Mouse (Mus musculus) MEL (cell line): Measurements from ENCODE around the gene Fam185a. TPM values are rescaled to one million over a fixed set of nuclear protein-coding genes. Genes with fewer than 3 reads are reported as not detected.

Experiments
- DNase-seq: peaks from one replicate; pipeline ENCODE4 v3.0.0; 2011; ENCODE audit warnings: low read depth, low spot score
- H3K27ac ChIP-seq: 2 replicates; pipeline ENCODE4 v1.5.1; 2012; ENCODE audit warnings: low read depth, mild to moderate bottlenecking, control low read depth, low read length, moderate library complexity; ENCODE audit not compliant: control insufficient read depth
- H3K27me3 ChIP-seq, 2 experiments: fragments of 150-350 bp in 1 of 2; sonication (generic) in 1 of 2; 2 replicates each; pipeline ENCODE4 v1.6.1; 2012; ENCODE audit warnings: low read length in 2 of 2, mild to moderate bottlenecking in 2 of 2, improper control_type of control experiment in 1 of 2, moderate library complexity in 1 of 2; ENCODE audit not compliant: insufficient read depth in 2 of 2, control insufficient read depth in 1 of 2
- H3K36me3 ChIP-seq, 2 experiments: 2 replicates each; pipeline ENCODE4 v1.6.1; 2012 to 2014; ENCODE audit warnings: low read length in 2 of 2, improper control_type of control experiment in 1 of 2, inconsistent platforms in 1 of 2, mild to moderate bottlenecking in 1 of 2; ENCODE audit not compliant: insufficient read depth in 2 of 2, control insufficient read depth in 1 of 2
- H3K4me1 ChIP-seq, 2 experiments: fragments of 150-350 bp in 1 of 2; sonication (generic) in 1 of 2; 2 replicates each; pipeline ENCODE4 v1.6.1; 2012; ENCODE audit warnings: low read length in 2 of 2, improper control_type of control experiment in 1 of 2, mild to moderate bottlenecking in 1 of 2; ENCODE audit not compliant: insufficient read depth in 2 of 2, control insufficient read depth in 1 of 2
- H3K4me3 ChIP-seq, 2 experiments: fragments of 150-350 bp in 1 of 2; sonication (generic) in 1 of 2; 2 replicates each; pipeline ENCODE4 v1.5.1; 2012; ENCODE audit warnings: low read depth in 2 of 2, low read length in 2 of 2, mild to moderate bottlenecking in 2 of 2, moderate library complexity in 2 of 2, control low read depth in 1 of 2, improper control_type of control experiment in 1 of 2; ENCODE audit not compliant: control insufficient read depth in 1 of 2, insufficient read depth in 1 of 2
- H3K79me2 ChIP-seq: 2 replicates; pipeline ENCODE4 v1.6.1; 2012; ENCODE audit warnings: mild to moderate bottlenecking, low read length, moderate library complexity; ENCODE audit not compliant: control insufficient read depth, poor library complexity, insufficient read depth
- H3K9ac ChIP-seq: 2 replicates; pipeline ENCODE4 v1.6.1; 2012; ENCODE audit warnings: low read depth, mild to moderate bottlenecking, control low read depth, low read length, moderate library complexity; ENCODE audit not compliant: control insufficient read depth, poor library complexity, severe bottlenecking
- H3K9me3 ChIP-seq: fragments of 150-350 bp; sonication (generic); replicated peaks from 2 replicates; pipeline ENCODE4 v1.6.1; 2012; ENCODE audit warnings: mild to moderate bottlenecking, low read length, improper control_type of control experiment, moderate library complexity; ENCODE audit not compliant: insufficient read depth
- BHLHE40 ChIP-seq: IDR thresholded peaks from 2 replicates; pipeline ENCODE4 v1.6.1; 2012; ENCODE audit warnings: low read depth, mild to moderate bottlenecking, inconsistent platforms, low read length, improper control_type of control experiment, borderline replicate concordance
- CHD1 ChIP-seq: IDR thresholded peaks from 2 replicates; pipeline ENCODE4 v1.6.1; 2012; ENCODE audit warnings: low read depth, mild to moderate bottlenecking, inconsistent platforms, low read length, improper control_type of control experiment
- CHD2 ChIP-seq: IDR thresholded peaks from 2 replicates; pipeline ENCODE4 v1.6.1; 2011; ENCODE audit warnings: low read length, improper control_type of control experiment
- CTCF ChIP-seq, 3 experiments: IDR thresholded peaks in 2 of 3; conservative IDR thresholded peaks in 1 of 3; 2 replicates each; pipeline ENCODE4 v1.5.1; 2011 to 2012; ENCODE audit warnings: low read length in 3 of 3, low read depth in 2 of 3, mild to moderate bottlenecking in 2 of 3, improper control_type of control experiment in 1 of 3, inconsistent platforms in 1 of 3, mixed read lengths in 1 of 3, moderate library complexity in 1 of 3; ENCODE audit not compliant: control insufficient read depth in 1 of 3, insufficient read depth in 1 of 3, poor library complexity in 1 of 3, severe bottlenecking in 1 of 3
- E2F4 ChIP-seq: IDR thresholded peaks from 2 replicates; pipeline ENCODE4 v1.6.1; 2011; ENCODE audit warnings: low read depth, low read length, improper control_type of control experiment, borderline replicate concordance
- ELF1 ChIP-seq: IDR thresholded peaks from 2 replicates; pipeline ENCODE4 v1.6.1; 2014; ENCODE audit warnings: low read depth, mild to moderate bottlenecking, inconsistent platforms, low read length, improper control_type of control experiment, moderate library complexity
- EP300 ChIP-seq, 2 experiments: IDR thresholded peaks; 2 replicates each; pipeline ENCODE4 v1.6.1; 2011; ENCODE audit warnings: improper control_type of control experiment in 2 of 2, low read length in 2 of 2, low read depth in 1 of 2, mild to moderate bottlenecking in 1 of 2
- GABPA ChIP-seq: IDR thresholded peaks from 2 replicates; pipeline ENCODE4 v1.6.1; 2012; ENCODE audit warnings: low read depth, mild to moderate bottlenecking, inconsistent platforms, low read length, improper control_type of control experiment, moderate library complexity
- GATA1 ChIP-seq: IDR thresholded peaks from 2 replicates; pipeline ENCODE4 v1.6.1; 2011; ENCODE audit warnings: low read depth, low read length, improper control_type of control experiment
- HCFC1 ChIP-seq: IDR thresholded peaks from 2 replicates; pipeline ENCODE4 v1.6.1; 2012; ENCODE audit warnings: low read depth, mild to moderate bottlenecking, inconsistent platforms, low read length, improper control_type of control experiment, moderate library complexity
- JUND ChIP-seq: IDR thresholded peaks from 2 replicates; pipeline ENCODE4 v1.6.1; 2011; ENCODE audit warnings: low read depth, mild to moderate bottlenecking, improper control_type of control experiment, low read length
- KAT2A ChIP-seq: conservative IDR thresholded peaks from 2 replicates; pipeline ENCODE4 v1.6.1; 2012; ENCODE audit warnings: low read depth, low read length, improper control_type of control experiment, inconsistent platforms
- MAFK ChIP-seq: IDR thresholded peaks from 2 replicates; pipeline ENCODE4 v1.6.1; 2011; ENCODE audit warnings: low read depth, mild to moderate bottlenecking, low read length, improper control_type of control experiment, borderline replicate concordance
- MAX ChIP-seq: IDR thresholded peaks from 2 replicates; pipeline ENCODE4 v1.6.1; 2011; ENCODE audit warnings: low read length, improper control_type of control experiment
- MEF2A ChIP-seq: IDR thresholded peaks from 2 replicates; pipeline ENCODE4 v1.6.1; 2014; ENCODE audit warnings: low read depth, mild to moderate bottlenecking, inconsistent platforms, low read length, improper control_type of control experiment; ENCODE audit not compliant: poor library complexity, insufficient replicate concordance, severe bottlenecking; ENCODE audit errors: extremely low read depth
- MXI1 ChIP-seq: IDR thresholded peaks from 2 replicates; pipeline ENCODE4 v1.6.1; 2011; ENCODE audit warnings: mild to moderate bottlenecking, low read depth, low read length, improper control_type of control experiment
- MYB ChIP-seq: IDR thresholded peaks from 2 replicates; pipeline ENCODE4 v1.6.1; 2011; ENCODE audit warnings: mild to moderate bottlenecking, low read depth, low read length, improper control_type of control experiment
- MYC ChIP-seq: IDR thresholded peaks from 2 replicates; pipeline ENCODE4 v1.6.1; 2011; ENCODE audit warnings: low read depth, mild to moderate bottlenecking, low read length, improper control_type of control experiment, moderate library complexity
- NELFE ChIP-seq: IDR thresholded peaks from 2 replicates; pipeline ENCODE4 v1.6.1; 2011; ENCODE audit warnings: low read depth, low read length, improper control_type of control experiment
- NRF1 ChIP-seq: IDR thresholded peaks from 2 replicates; pipeline ENCODE4 v1.6.1; 2014; ENCODE audit warnings: low read depth, mild to moderate bottlenecking, inconsistent platforms, low read length, improper control_type of control experiment, moderate library complexity; ENCODE audit not compliant: poor library complexity, insufficient read depth, severe bottlenecking
- POLR2AphosphoS5 ChIP-seq: IDR thresholded peaks from 2 replicates; pipeline ENCODE4 v1.6.1; 2012; ENCODE audit warnings: low read depth, borderline replicate concordance, mild to moderate bottlenecking, inconsistent platforms, low read length, moderate library complexity, mixed read lengths
- RAD21 ChIP-seq: IDR thresholded peaks from 2 replicates; pipeline ENCODE4 v1.6.1; 2011; ENCODE audit warnings: mild to moderate bottlenecking, low read depth, low read length, improper control_type of control experiment
- SIN3A ChIP-seq: IDR thresholded peaks from 2 replicates; pipeline ENCODE4 v1.6.1; 2012; ENCODE audit warnings: low read length, improper control_type of control experiment, inconsistent platforms
- TAL1 ChIP-seq: IDR thresholded peaks from 2 replicates; pipeline ENCODE4 v1.6.1; 2012; ENCODE audit warnings: mild to moderate bottlenecking, inconsistent platforms, low read length, moderate library complexity, mixed read lengths
- USF2 ChIP-seq, 2 experiments: IDR thresholded peaks; 2 replicates each; pipeline ENCODE4 v1.6.1; 2011 to 2012; ENCODE audit warnings: improper control_type of control experiment in 2 of 2, low read length in 2 of 2, borderline replicate concordance in 1 of 2, inconsistent platforms in 1 of 2, low read depth in 1 of 2, mild to moderate bottlenecking in 1 of 2; ENCODE audit not compliant: insufficient read depth in 1 of 2
- ZKSCAN1 ChIP-seq: IDR thresholded peaks from 2 replicates; pipeline ENCODE4 v1.6.1; 2012; ENCODE audit warnings: low read depth, mild to moderate bottlenecking, inconsistent platforms, low read length, improper control_type of control experiment, moderate library complexity
- ZMIZ1 ChIP-seq: IDR thresholded peaks from 2 replicates; pipeline ENCODE4 v1.6.1; 2012; ENCODE audit warnings: low read depth, mild to moderate bottlenecking, inconsistent platforms, low read length, improper control_type of control experiment, moderate library complexity
- ZNF384 ChIP-seq: IDR thresholded peaks from 2 replicates; pipeline ENCODE4 v1.6.1; 2012; ENCODE audit warnings: low read depth, mild to moderate bottlenecking, inconsistent platforms, low read length, improper control_type of control experiment
- polyA plus RNA-seq, 2 experiments: library from polyadenylated mRNA; stranded (reverse) in 1 of 2; unstranded in 1 of 2; fragments of >175 nt in 1 of 2; fragments of >200 nt in 1 of 2; gene quantifications; 2 replicates each; pipeline versions ENCODE4 v1.2.1 to v1.2.4; 2012; ENCODE audit warnings: low replicate concordance in 2 of 2, low read depth in 1 of 2; ENCODE audit not compliant: insufficient read length in 2 of 2, insufficient read depth in 1 of 2, missing spikeins in 1 of 2
- total RNA-seq: library from RNA; depleted of rRNA; stranded (reverse); fragments of 300-350 nt; gene quantifications from 2 replicates; pipeline ENCODE4 v1.2.3, GENCODE M21; 2012

Gene Fam185a
- total and polyA plus RNA-seq, 3 experiments = 20.2 to 28.3 TPM; not detected in 1

GRCm38 (mm10) chr5:21526835-21527485 is 102.2 kb downstream of the Fam185a start:
- Histone ChIP-seq H3K9ac (no peak overlapping the region), H3K4me1 (peaks cover 5 to 19% of the 10 kb centered on the region in 2 experiments; a peak in 3 of 4 replicates), H3K27ac (peak overlapping the region; percentile 15), H3K9me3 (no peaks in the 10 kb centered on the region), H3K79me2 (no peaks in the 10 kb centered on the region), H3K4me3 (no peak overlapping the region), H3K36me3 (peaks cover 0 to 11% of the 10 kb centered on the region in 2 experiments; a peak in 2 of 4 replicates), H3K27me3 (no peaks in the 10 kb centered on the region; a peak in 1 of 4 replicates)
- TF ChIP-seq USF2 (IDR thresholded peaks at IDR 0.05; ENCODE audit: borderline replicate concordance in 1 of 2, insufficient read depth in 1 of 2, low read depth in 1 of 2, low read length in 2 of 2) = no peak
- no peak for TF ChIP-seq TAL1
- TF ChIP-seq EP300 (IDR thresholded peaks at IDR 0.05; ENCODE audit: low read depth in 1 of 2, low read length in 2 of 2) = no peak
- no peak for TF ChIP-seq POLR2AphosphoS5
- no peak for TF ChIP-seq ZKSCAN1
- TF ChIP-seq ELF1 = no peak
- no peak for TF ChIP-seq SIN3A
- TF ChIP-seq MEF2A = no peak
- TF ChIP-seq KAT2A = no peak
- no peak for TF ChIP-seq RAD21
- TF ChIP-seq E2F4 = no peak
- no peak for TF ChIP-seq MAFK
- TF ChIP-seq ZNF384 = no peak
- peak; percentile 28 for DNase-seq

- Histone ChIP-seq H3K4me3 (no peak overlapping the region), H3K9me3 (no peaks in the 10 kb centered on the region), H3K27ac (peak overlapping the region; percentile 15), H3K36me3 (peaks cover 0 to 11% of the 10 kb centered on the region in 2 experiments; a peak in 2 of 4 replicates), H3K79me2 (no peaks in the 10 kb centered on the region), H3K27me3 (no peaks in the 10 kb centered on the region; a peak in 1 of 4 replicates), H3K4me1 (peaks cover 5 to 19% of the 10 kb centered on the region in 2 experiments; a peak in 3 of 4 replicates), H3K9ac (peak overlapping the region; percentile 33)
- peak; percentile 70 for DNase-seq
- TF ChIP-seq HCFC1 (no peak), CTCF (IDR thresholded peaks at IDR 0.05 in 2 of 3, conservative IDR thresholded peaks at IDR 0.05 in 1 of 3; ENCODE audit: control insufficient read depth in 1 of 3, insufficient read depth in 1 of 3, low read depth in 2 of 3, low read length in 3 of 3, poor library complexity in 1 of 3, severe bottlenecking in 1 of 3) (no peak), MYC (no peak), SIN3A (no peak; the same call in 1 of the 2 replicates), MXI1 (no peak), NELFE (no peak), MAX (no peak), CHD1 (no peak), E2F4 (no peak), CHD2 (no peak), KAT2A (no peak; the same call in 1 of the 2 replicates), GABPA (no peak), ELF1 (no peak), MAFK (0 out of 2 replicates have a peak, but pooled peaks have one; percentile 28), MYB (peak; percentile 78; the same call in 1 of the 2 replicates), JUND (no peak), ZNF384 (no peak), BHLHE40 (no peak), RAD21 (no peak), TAL1 (peak; percentile 34; the same call in 1 of the 2 replicates), NRF1 (no peak), ZMIZ1 (no peak), POLR2AphosphoS5 (no peak), GATA1 (peak; percentile 85)
Measured at GRCm38 (mm10) chr5:21527488-21527911, 102.7 kb downstream of the Fam185a start.
